Mouse (Mus musculus) olfactory bulb, adult 2 months (tissue): ENCODE measurements around the gene Tnn. TPM values are rescaled to one million over a fixed set of nuclear protein-coding genes. Genes with fewer than 3 reads are reported as not detected.

Experiments used
- H3K27ac ChIP-seq: fragments of 200-500 bp; 2 replicates; pipeline ENCODE4 v1.5.1; 2012; ENCODE audit warnings: low read depth, low read length; ENCODE audit not compliant: insufficient read depth
- H3K4me1 ChIP-seq: fragments of 200-500 bp; 2 replicates; pipeline ENCODE4 v1.6.1; 2012; ENCODE audit warnings: low read length; ENCODE audit not compliant: control insufficient read depth, insufficient read depth
- H3K4me3 ChIP-seq: fragments of 200-500 bp; 2 replicates; pipeline ENCODE4 v1.5.1; 2012; ENCODE audit warnings: mild to moderate bottlenecking, low read depth, low read length, moderate library complexity; ENCODE audit not compliant: insufficient read depth
- CTCF ChIP-seq: fragments of 200-500 bp; IDR thresholded peaks from 2 replicates; pipeline ENCODE4 v1.5.1; 2012; ENCODE audit warnings: low read depth, mild to moderate bottlenecking, low read length, moderate library complexity; ENCODE audit not compliant: insufficient read depth
- POLR2A ChIP-seq: fragments of 200-500 bp; IDR thresholded peaks from 2 replicates; pipeline ENCODE4 v1.6.1; 2012; ENCODE audit warnings: mild to moderate bottlenecking, low read depth, low read length, moderate library complexity; ENCODE audit not compliant: insufficient read depth
- WGBS: fragments of 180-500 bp; shearing (Covaris S2); methylation state at CpG from one replicate; pipeline ENCODE4 v1.1.7; 2018; 5-methylcytosine and 5-hydroxymethylcytosine counted together
- polyA plus RNA-seq: library from polyadenylated mRNA; stranded (reverse); fragments of >200 nt; gene quantifications from 2 replicates; pipeline ENCODE4 v1.2.4, GENCODE M21; 2012; ENCODE audit warnings: low replicate concordance; ENCODE audit not compliant: missing spikeins, insufficient read depth, insufficient read length

Tnn gene
- polyA plus RNA-seq, 1 experiment, result not detected

GRCm38 (mm10) chr1:160061725-160062366, 91.5 kb downstream of the Tnn start:
- WGBS, result 65% methylated on average over 3 of the region's 3 CpGs

GRCm38 (mm10) chr1:160061321-160061720, 92.1 kb downstream of the Tnn start:
- Histone ChIP-seq H3K4me3 (no peak overlapping the region), H3K27ac (no peak overlapping the region), H3K4me1 (no peaks in the 10 kb centered on the region)
- no peak for TF ChIP-seq POLR2A
- TF ChIP-seq CTCF, result no peak
- 90% methylated on average over 5 of the region's 5 CpGs for WGBS

More at GRCm38 (mm10) chr1:160061725-160062366, 91.5 kb downstream of the Tnn start:
- H3K4me1 ChIP-seq, result no peaks in the 10 kb centered on the region
- TF ChIP-seq CTCF (no peak), POLR2A (no peak)
- H3K4me3 ChIP-seq, result no peak overlapping the region
- no peak overlapping the region for H3K27ac ChIP-seq

DNA sequence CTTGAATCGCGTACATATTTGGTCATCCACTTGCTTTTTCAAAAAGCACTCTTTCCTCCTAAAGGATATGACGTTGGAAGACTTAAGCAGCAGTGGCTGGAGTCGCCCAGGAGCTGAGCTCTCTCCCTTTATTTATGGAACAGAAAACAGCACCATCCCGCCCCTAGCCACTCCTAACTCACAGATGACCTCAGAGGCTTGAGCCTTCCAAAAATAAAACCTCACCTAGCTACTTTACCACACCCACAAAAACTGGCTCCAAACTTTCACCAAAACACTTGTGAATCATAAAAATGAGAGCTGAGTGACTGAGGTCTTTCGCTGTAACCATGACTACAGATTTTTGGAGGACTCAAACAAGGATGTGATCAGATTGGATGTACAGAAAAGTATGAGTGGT, 92.8 kb downstream of the Tnn start:
- WGBS, result 78% methylated on average over 6 of the region's 6 CpGs
- TF ChIP-seq POLR2A (no peak), CTCF (no peak)
- no peaks in the 10 kb centered on the region for H3K4me1 ChIP-seq
- H3K27ac ChIP-seq, result no peak overlapping the region
- no peak overlapping the region for H3K4me3 ChIP-seq

DNA sequence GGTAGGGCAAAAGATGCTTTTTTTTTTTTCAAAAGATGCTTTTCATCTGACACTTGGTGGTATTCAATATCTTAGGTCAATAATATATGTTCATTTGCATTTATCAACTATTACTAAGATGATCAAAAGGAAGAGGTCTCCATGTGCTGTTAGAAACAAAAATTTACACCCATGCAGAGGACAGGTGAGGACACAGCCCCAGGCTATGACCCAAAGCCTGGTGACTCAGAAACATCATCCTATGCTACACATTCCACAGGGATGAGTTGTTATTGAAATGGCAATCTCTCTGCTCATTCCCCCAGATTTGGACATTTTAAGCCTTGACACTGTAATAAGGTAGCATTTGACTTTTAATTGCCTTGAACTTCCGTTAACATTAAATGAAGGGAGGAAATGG, 93.5 kb downstream of the Tnn start:
- Histone ChIP-seq H3K4me1 (no peaks in the 10 kb centered on the region), H3K4me3 (no peak overlapping the region), H3K27ac (no peak overlapping the region)
- no peak for TF ChIP-seq CTCF
- TF ChIP-seq POLR2A, result no peak
- WGBS, result 58% methylated on average over 1 of the region's 1 CpGs

GRCm38 (mm10) chr1:160057657-160058056, 95.7 kb downstream of the Tnn start:
- WGBS, result 86% methylated on average over 3 of the region's 3 CpGs
- no peaks in the 10 kb centered on the region for H3K4me1 ChIP-seq
- no peak for TF ChIP-seq POLR2A
- TF ChIP-seq CTCF, result no peak
- no peak overlapping the region for H3K4me3 ChIP-seq
- H3K27ac ChIP-seq, result no peak overlapping the region

DNA sequence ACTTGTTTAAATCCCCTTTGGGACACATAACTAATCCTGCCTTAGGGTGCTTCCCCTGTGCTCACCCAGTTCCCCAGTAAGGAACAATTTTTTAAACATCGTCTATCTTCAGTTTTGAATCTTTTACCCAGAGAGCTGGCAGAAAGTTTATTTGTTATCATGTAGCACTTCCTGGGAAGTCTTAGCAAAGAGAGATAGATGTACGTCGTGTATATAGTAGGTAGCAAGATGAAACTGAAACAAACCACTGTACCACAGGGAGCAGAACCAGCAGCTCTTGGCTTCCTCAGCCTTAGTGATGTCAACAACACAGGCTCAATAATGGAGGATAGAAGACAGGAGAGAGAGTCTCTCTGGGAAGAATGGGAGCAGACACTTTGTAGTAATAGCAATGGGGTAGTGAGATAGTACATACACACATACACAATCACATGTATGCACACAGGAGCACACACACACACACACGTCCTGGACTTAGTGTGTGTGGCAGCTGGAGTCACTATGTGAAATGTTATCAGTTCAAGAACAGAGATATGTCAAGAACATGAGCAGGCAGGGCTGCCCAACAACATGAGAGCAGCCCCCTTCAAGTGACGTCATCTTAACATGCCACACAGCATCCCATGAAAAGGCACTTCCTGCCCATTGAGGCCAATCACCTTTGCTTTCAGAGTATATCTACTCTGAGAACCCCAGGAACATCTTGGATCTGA, 98.9 kb downstream of the Tnn start:
- no peak for TF ChIP-seq CTCF
- no peak for TF ChIP-seq POLR2A
- no peaks in the 10 kb centered on the region for H3K4me1 ChIP-seq
- no peak overlapping the region for H3K27ac ChIP-seq
- 87% methylated on average over 5 of the region's 5 CpGs for WGBS
- no peak overlapping the region for H3K4me3 ChIP-seq

DNA sequence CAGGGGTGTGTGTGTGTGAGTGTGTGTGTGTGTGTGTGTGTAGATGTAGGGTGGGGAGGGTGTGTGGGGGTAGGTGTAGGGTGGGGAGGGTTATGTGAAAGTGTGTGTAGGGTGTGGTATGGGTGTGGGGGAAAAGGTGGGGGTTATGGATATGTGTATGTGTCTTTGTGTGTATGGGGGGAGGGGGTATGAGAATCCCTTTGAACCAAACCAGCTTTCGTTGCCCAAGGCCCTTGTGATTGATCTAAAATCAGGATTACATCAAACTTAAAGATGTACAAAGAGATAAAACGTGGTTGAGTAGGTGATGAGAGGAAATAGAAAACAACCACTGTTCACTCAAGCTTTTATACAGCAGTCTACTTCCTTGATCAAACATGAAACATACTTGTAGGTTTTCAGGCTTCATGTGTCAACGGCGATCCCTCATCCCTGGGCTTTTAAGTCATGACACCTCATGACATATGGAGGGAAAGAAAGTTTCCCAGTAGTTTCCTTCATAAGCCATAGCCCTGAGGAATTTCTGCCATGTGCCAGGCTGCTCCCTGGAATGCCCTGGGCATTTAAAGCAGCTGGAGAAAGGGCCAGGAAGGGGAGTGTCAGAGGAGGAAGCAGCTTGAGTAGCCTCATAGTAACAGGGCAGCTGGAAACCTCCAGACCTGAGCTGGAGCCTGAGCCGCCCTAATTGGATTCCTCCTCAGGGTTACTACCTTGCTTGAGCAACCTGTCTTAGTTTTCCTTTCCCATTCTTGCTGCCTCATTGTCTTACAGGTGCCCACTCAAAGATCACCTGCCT, 99.7 kb downstream of the Tnn start:
- 87% methylated on average over 5 of the region's 5 CpGs for WGBS
- Histone ChIP-seq H3K27ac (no peak overlapping the region), H3K4me1 (no peaks in the 10 kb centered on the region), H3K4me3 (no peak overlapping the region)
- TF ChIP-seq POLR2A (no peak), CTCF (no peak)

DNA sequence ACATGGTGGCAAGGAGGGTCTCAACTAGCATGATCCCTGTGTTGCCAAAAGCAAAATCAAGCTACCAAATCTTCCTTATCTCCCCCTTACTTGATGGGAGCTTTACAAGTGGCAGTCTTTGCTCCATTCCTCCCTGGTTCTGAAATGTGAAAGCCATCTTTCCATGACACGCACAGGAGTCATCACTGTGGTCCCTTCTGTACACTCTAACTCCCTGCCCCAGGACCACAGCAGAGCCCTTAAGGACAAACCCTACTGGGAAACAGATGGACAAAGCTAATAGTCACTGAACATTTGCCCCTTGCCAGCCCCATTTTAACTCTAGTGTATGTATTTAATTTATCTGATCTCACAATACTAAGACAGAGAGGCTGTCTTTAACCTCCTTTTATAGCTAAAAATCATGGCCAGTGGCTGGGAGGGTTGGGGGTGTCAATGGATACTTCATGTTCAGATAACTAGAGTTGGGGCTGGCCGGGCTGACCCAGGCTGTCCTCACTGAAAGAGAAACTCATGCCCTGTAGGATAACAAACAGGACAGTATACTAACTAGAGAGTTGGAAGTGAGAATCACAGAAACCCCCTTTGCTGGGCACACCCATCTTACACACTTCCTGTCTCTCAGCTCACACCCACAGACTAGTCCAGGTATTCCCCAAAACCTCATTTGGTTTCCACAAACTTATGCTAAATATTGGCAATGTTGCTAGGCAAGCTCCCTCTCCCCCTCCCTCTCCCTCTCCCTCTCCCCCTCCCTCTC, 100.6 kb downstream of the Tnn start:
- WGBS, result 94% methylated on average over 2 of the region's 2 CpGs
- H3K27ac ChIP-seq, result no peak overlapping the region
- H3K4me3 ChIP-seq, result no peak overlapping the region
- TF ChIP-seq CTCF, result no peak
- TF ChIP-seq POLR2A, result no peak
- no peaks in the 10 kb centered on the region for H3K4me1 ChIP-seq

- Histone ChIP-seq H3K4me1 (no peaks in the 10 kb centered on the region), H3K27ac (no peak overlapping the region), H3K4me3 (no peak overlapping the region)
- WGBS, result 80% methylated on average over 6 of the region's 6 CpGs
- no peak for TF ChIP-seq POLR2A
- TF ChIP-seq CTCF, result no peak
Measured at GRCm38 (mm10) chr1:160050898-160051297, 102.5 kb downstream of the Tnn start.
